Mouse (Mus musculus): ENCODE results near the gene Gm9745. TPM values are rescaled to one million over a fixed set of nuclear protein-coding genes. Genes with fewer than 3 reads are reported as not detected.
"Not testable (repeated sequence)": the region's sequence is repeated elsewhere in the genome, so short reads cannot be mapped to it uniquely, and the experiment has no call there.

Gm9745 gene
- total and polyA plus RNA-seq, 2 experiments: not detected

- TF ChIP-seq POLR2A (IDR thresholded peaks at IDR 0.05; ENCODE audit: extremely low read depth, insufficient read depth, low read length) (no peak), CTCF (IDR thresholded peaks at IDR 0.05; ENCODE audit: low read depth, low read length) (no peak)
- 94% methylated on average over 3 of the region's 3 CpGs for WGBS
- H3K79me2 ChIP-seq (ENCODE audit: control insufficient read depth, insufficient read depth, low read length): no peaks in the 10 kb centered on the region
- no peak overlapping the region for H3K9ac ChIP-seq (ENCODE audit: low read depth, low read length)
- no peaks in the 10 kb centered on the region for H3K27me3 ChIP-seq (ENCODE audit: control insufficient read depth, insufficient read depth, low read length)
- DNase-seq (ENCODE audit: extremely low read depth, low read depth, low spot score): no peak
- no peak overlapping the region for H3K27ac ChIP-seq (replicated peaks; ENCODE audit: insufficient read depth, low read depth, low read length)
- H3K4me1 ChIP-seq (ENCODE audit: control insufficient read depth, insufficient read depth, low read length): no peaks in the 10 kb centered on the region
- H3K4me3 ChIP-seq (ENCODE audit: insufficient read depth, low read depth, low read length): no peak overlapping the region
- H3K36me3 ChIP-seq (ENCODE audit: control insufficient read depth, insufficient read depth, low read length): peaks cover 79% of the 10 kb centered on the region
Measured at GRCm38 (mm10) chr13:8972972-8973371, 24.9 kb upstream of the Gm9745 start.

DNA sequence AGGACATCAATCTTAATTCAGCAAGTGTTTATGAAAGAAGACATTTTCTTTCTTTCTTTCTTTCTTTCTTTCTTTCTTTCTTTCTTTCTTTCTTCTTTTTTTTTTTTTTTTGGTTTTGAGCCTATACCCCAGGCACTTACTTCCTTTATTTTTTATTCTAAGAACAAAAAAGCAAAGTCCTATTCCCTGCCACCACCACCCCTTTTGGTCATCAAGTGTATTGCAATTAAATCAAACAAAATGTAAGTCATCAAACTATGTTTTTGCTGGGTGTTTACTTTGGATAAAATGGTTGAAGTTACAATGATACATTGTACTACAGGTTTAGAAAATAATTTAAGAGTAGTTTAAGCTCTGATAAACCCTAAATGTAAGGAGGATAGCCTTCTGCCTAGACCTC lies 24.3 kb upstream of the Gm9745 start:
- Histone ChIP-seq H3K27ac (replicated peaks; ENCODE audit: insufficient read depth, low read depth, low read length) (no peak overlapping the region), H3K9ac (ENCODE audit: low read depth, low read length) (no peak overlapping the region), H3K4me1 (ENCODE audit: control insufficient read depth, insufficient read depth, low read length) (no peaks in the 10 kb centered on the region), H3K4me3 (ENCODE audit: insufficient read depth, low read depth, low read length) (no peak overlapping the region), H3K36me3 (ENCODE audit: control insufficient read depth, insufficient read depth, low read length) (peaks cover 75% of the 10 kb centered on the region), H3K27me3 (ENCODE audit: control insufficient read depth, insufficient read depth, low read length) (no peaks in the 10 kb centered on the region), H3K79me2 (ENCODE audit: control insufficient read depth, insufficient read depth, low read length) (no peaks in the 10 kb centered on the region)
- no peak for DNase-seq (ENCODE audit: extremely low read depth, low read depth, low spot score)
- TF ChIP-seq CTCF (IDR thresholded peaks at IDR 0.05; ENCODE audit: low read depth, low read length): no peak
- TF ChIP-seq POLR2A (IDR thresholded peaks at IDR 0.05; ENCODE audit: extremely low read depth, insufficient read depth, low read length): no peak

DNA sequence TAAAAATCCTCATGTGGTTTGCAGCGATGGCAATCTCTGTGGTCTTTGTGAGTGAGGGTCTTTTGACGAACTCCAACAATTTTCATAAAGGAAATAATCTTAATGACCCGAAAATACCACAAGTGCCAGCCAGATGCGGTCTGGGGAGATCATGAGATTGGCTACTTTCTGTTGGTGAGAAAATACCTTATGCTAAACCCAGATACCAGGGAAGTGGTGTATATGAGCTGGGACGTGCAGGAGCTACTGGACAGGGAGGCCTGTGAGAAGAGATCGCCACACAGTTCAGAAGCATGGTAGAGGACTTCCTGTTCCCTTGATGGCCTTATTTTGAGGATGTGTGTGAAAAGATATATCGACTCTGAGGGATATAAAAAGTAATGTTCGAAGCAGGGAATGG lies 19.7 kb upstream of the Gm9745 start:
- 94% methylated on average over 8 of the region's 8 CpGs for WGBS
- DNase-seq (ENCODE audit: extremely low read depth, low read depth, low spot score): no peak
- Histone ChIP-seq H3K4me1 (ENCODE audit: control insufficient read depth, insufficient read depth, low read length) (no peaks in the 10 kb centered on the region), H3K36me3 (ENCODE audit: control insufficient read depth, insufficient read depth, low read length) (peaks cover 31% of the 10 kb centered on the region), H3K27ac (replicated peaks; ENCODE audit: insufficient read depth, low read depth, low read length) (no peak overlapping the region), H3K79me2 (ENCODE audit: control insufficient read depth, insufficient read depth, low read length) (no peaks in the 10 kb centered on the region), H3K27me3 (ENCODE audit: control insufficient read depth, insufficient read depth, low read length) (no peaks in the 10 kb centered on the region), H3K4me3 (ENCODE audit: insufficient read depth, low read depth, low read length) (no peak overlapping the region), H3K9ac (ENCODE audit: low read depth, low read length) (no peak overlapping the region)
- no peak for TF ChIP-seq CTCF (IDR thresholded peaks at IDR 0.05; ENCODE audit: low read depth, low read length)
- TF ChIP-seq POLR2A (IDR thresholded peaks at IDR 0.05; ENCODE audit: extremely low read depth, insufficient read depth, low read length): no peak

GRCm38 (mm10) chr13:8965224-8965623 lies 17.2 kb upstream of the Gm9745 start:
- H3K9ac ChIP-seq (ENCODE audit: low read depth, low read length): no peak overlapping the region
- no peaks in the 10 kb centered on the region for H3K27me3 ChIP-seq (ENCODE audit: control insufficient read depth, insufficient read depth, low read length)
- H3K4me1 ChIP-seq (ENCODE audit: control insufficient read depth, insufficient read depth, low read length): no peaks in the 10 kb centered on the region
- H3K36me3 ChIP-seq (ENCODE audit: control insufficient read depth, insufficient read depth, low read length): peaks cover 17% of the 10 kb centered on the region
- no peaks in the 10 kb centered on the region for H3K79me2 ChIP-seq (ENCODE audit: control insufficient read depth, insufficient read depth, low read length)
- no peak overlapping the region for H3K27ac ChIP-seq (replicated peaks; ENCODE audit: insufficient read depth, low read depth, low read length)
- no peak for TF ChIP-seq POLR2A (IDR thresholded peaks at IDR 0.05; ENCODE audit: extremely low read depth, insufficient read depth, low read length)
- no peak for TF ChIP-seq CTCF (IDR thresholded peaks at IDR 0.05; ENCODE audit: low read depth, low read length)
- no peak for DNase-seq (ENCODE audit: extremely low read depth, low read depth, low spot score)
- WGBS: 79% methylated on average over 5 of the region's 5 CpGs
- H3K4me3 ChIP-seq (ENCODE audit: insufficient read depth, low read depth, low read length): no peak overlapping the region

DNA sequence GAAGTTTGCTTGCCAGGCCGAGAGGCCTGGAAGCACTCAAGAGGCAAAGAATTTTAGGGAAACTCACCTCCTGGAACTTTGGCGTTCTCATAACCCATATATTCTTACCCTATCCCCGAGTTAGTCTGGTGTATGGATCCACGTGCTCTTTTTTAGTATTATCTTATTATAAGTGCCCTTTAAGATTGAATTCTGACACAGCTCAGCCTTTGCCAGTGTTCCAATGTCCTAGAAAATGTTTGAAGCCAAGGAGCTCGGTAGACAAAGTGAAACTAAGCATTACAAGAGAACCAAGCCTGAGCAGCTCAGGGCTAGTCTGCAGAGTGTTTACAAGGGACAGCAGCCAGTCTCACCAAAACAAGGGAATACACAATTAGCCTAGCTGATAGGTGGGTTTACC lies 14.2 kb upstream of the Gm9745 start:
- not testable (repeated sequence) for H3K79me2 ChIP-seq (ENCODE audit: control insufficient read depth, insufficient read depth, low read length); H3K27me3 ChIP-seq (ENCODE audit: control insufficient read depth, insufficient read depth, low read length); H3K27ac ChIP-seq (replicated peaks; ENCODE audit: insufficient read depth, low read depth, low read length); H3K4me3 ChIP-seq (ENCODE audit: insufficient read depth, low read depth, low read length); H3K4me1 ChIP-seq (ENCODE audit: control insufficient read depth, insufficient read depth, low read length); DNase-seq (ENCODE audit: extremely low read depth, low read depth, low spot score); H3K9ac ChIP-seq (ENCODE audit: low read depth, low read length); H3K36me3 ChIP-seq (ENCODE audit: control insufficient read depth, insufficient read depth, low read length)
- WGBS: 54% methylated on average over 5 of the region's 5 CpGs

GRCm38 (mm10) chr13:8961128-8961888 lies 13.3 kb upstream of the Gm9745 start:
- not testable (repeated sequence) for H3K36me3 ChIP-seq (ENCODE audit: control insufficient read depth, insufficient read depth, low read length); DNase-seq (ENCODE audit: extremely low read depth, low read depth, low spot score); H3K4me1 ChIP-seq (ENCODE audit: control insufficient read depth, insufficient read depth, low read length); H3K27ac ChIP-seq (replicated peaks; ENCODE audit: insufficient read depth, low read depth, low read length); H3K79me2 ChIP-seq (ENCODE audit: control insufficient read depth, insufficient read depth, low read length); H3K9ac ChIP-seq (ENCODE audit: low read depth, low read length); H3K27me3 ChIP-seq (ENCODE audit: control insufficient read depth, insufficient read depth, low read length); H3K4me3 ChIP-seq (ENCODE audit: insufficient read depth, low read depth, low read length)
- WGBS: 75% methylated on average over 3 of the region's 3 CpGs

DNA sequence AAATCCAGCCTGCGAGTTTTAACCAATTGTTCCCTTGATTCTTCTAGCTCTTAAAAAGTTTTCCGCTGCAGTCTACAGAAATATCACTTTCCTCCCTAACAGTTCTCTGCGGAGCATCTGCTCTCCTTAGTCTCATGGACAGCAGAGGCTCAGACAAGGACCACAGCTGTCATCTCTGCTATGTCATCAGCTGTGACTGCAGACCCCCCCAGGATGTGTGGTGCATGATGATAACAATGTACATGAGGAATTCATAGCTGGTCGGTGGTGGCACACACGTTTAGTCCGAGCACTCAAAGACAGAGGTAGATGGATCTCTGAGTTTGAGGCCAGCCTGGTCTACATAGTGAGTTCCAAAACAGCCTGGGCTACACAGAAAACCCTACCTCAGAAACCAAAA lies 11.5 kb upstream of the Gm9745 start:
- H3K4me1 ChIP-seq (ENCODE audit: control insufficient read depth, insufficient read depth, low read length); H3K27me3 ChIP-seq (ENCODE audit: control insufficient read depth, insufficient read depth, low read length); H3K79me2 ChIP-seq (ENCODE audit: control insufficient read depth, insufficient read depth, low read length); H3K36me3 ChIP-seq (ENCODE audit: control insufficient read depth, insufficient read depth, low read length); H3K9ac ChIP-seq (ENCODE audit: low read depth, low read length); H3K4me3 ChIP-seq (ENCODE audit: insufficient read depth, low read depth, low read length); H3K27ac ChIP-seq (replicated peaks; ENCODE audit: insufficient read depth, low read depth, low read length); DNase-seq (ENCODE audit: extremely low read depth, low read depth, low spot score): not testable (repeated sequence)
- 84% methylated on average over 5 of the region's 6 CpGs for WGBS

GRCm38 (mm10) chr13:8959058-8959457 lies 11.0 kb upstream of the Gm9745 start:
- DNase-seq (ENCODE audit: extremely low read depth, low read depth, low spot score); H3K36me3 ChIP-seq (ENCODE audit: control insufficient read depth, insufficient read depth, low read length): not testable (repeated sequence)
- 75% methylated on average over 1 of the region's 5 CpGs for WGBS

GRCm38 (mm10) chr13:8956873-8957272 lies 8.8 kb upstream of the Gm9745 start:
- H3K4me1 ChIP-seq (ENCODE audit: control insufficient read depth, insufficient read depth, low read length); H3K27me3 ChIP-seq (ENCODE audit: control insufficient read depth, insufficient read depth, low read length); H3K27ac ChIP-seq (replicated peaks; ENCODE audit: insufficient read depth, low read depth, low read length); H3K36me3 ChIP-seq (ENCODE audit: control insufficient read depth, insufficient read depth, low read length); DNase-seq (ENCODE audit: extremely low read depth, low read depth, low spot score); H3K9ac ChIP-seq (ENCODE audit: low read depth, low read length); H3K79me2 ChIP-seq (ENCODE audit: control insufficient read depth, insufficient read depth, low read length); H3K4me3 ChIP-seq (ENCODE audit: insufficient read depth, low read depth, low read length): not testable (repeated sequence)
- WGBS: no CpG with 5 or more reads among the region's 5 CpGs

More at GRCm38 (mm10) chr13:8959058-8959457, 11.0 kb upstream of the Gm9745 start:
- not testable (repeated sequence) for H3K9ac ChIP-seq (ENCODE audit: low read depth, low read length); H3K27ac ChIP-seq (replicated peaks; ENCODE audit: insufficient read depth, low read depth, low read length); H3K27me3 ChIP-seq (ENCODE audit: control insufficient read depth, insufficient read depth, low read length); H3K79me2 ChIP-seq (ENCODE audit: control insufficient read depth, insufficient read depth, low read length); H3K4me1 ChIP-seq (ENCODE audit: control insufficient read depth, insufficient read depth, low read length); H3K4me3 ChIP-seq (ENCODE audit: insufficient read depth, low read depth, low read length)

All from liver, adult 2 months (tissue).